Mouse (Mus musculus): ENCODE measurements at regions not wholly inside any gene's neighbourhood (a gene's known extent, or its start where the extent isn't known, plus 50 kb on each side); places are given as distances from the start of the nearest gene placed in this dataset.

DNA sequence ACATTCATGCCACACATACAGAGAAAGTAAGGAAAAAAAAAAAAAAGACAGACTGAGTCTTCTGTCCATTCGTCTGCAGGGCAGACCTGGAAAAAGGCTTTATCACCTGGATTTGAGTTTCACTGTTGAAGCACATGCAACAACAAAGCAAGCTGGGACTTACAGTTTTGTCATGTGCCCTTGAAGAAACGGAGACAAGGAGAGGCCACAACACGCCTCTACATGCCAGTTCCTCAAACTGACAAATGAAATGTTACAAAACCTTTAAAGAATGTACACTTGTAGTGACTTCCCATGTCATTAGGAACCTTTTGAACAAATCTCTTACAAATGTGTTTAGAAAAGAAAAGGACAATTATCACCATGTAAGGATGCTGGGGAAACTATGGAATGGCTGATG lies 53.6 kb upstream of the Tmpo start:
- no peak for TF ChIP-seq POLR2A (IDR thresholded peaks at IDR 0.05; ENCODE audit: control insufficient read depth, extremely low read depth, insufficient read depth, low read length, poor library complexity)
- no peak for TF ChIP-seq CTCF (IDR thresholded peaks at IDR 0.05; ENCODE audit: borderline replicate concordance, control insufficient read depth, extremely low read depth, insufficient read depth, low read length, poor library complexity)

Data from thymus, adult 2 months (tissue).